Mouse (Mus musculus) E14TG2a.4 (cell line): ENCODE measurements around the gene Gvin1.
"Not testable (repeated sequence)": the region's sequence is repeated elsewhere in the genome, so short reads cannot be mapped to it uniquely, and the experiment has no call there.

Experiments used
- CTCF ChIP-seq: conservative IDR thresholded peaks from 2 replicates; pipeline ENCODE4 v1.5.1; 2014; ENCODE audit warnings: low read length
- POU5F1 ChIP-seq: IDR thresholded peaks from 2 replicates; pipeline ENCODE4 v1.6.1; 2014; ENCODE audit warnings: low read length, borderline replicate concordance

DNA sequence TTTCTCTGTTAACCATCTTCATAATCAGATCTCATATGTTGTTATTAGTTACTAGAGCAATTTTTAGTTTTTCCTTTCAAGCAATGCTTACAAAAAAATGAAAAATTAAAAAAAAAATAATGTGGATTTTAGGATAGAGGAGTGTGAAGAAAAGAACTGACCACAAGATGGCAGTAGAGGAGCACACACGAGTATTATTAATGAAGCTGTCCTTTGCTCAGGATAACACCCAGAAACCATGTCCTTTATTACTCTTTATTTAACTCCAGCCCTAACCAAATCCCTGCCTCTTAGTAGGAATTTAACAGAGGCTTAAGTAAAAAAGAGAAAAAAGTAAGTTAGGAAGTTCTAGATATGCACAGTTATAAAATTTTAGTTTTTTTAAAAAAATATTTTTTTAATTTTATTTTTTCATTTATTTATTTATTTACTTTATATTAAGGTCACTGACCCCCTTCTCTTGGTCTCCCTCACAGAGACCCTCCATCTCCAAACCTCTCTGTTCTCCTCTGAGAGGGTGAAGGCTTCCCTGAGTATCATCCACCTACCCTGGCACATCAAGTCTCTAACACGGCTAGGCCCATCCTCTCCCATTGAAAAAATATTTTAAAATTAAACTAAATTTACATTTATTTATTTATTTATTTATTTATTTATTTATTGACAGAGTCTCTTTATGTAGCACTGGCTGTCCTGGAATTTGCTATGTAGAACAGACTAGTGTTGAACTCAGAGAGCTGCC, 69.9 kb downstream of the Gvin1 start:
- TF ChIP-seq CTCF, POU5F1: not testable (repeated sequence)
